Mouse (Mus musculus) CD4-positive, CD25-positive, alpha-beta regulatory T cell, adult 4 months (primary cell): ENCODE measurements around the gene Ptprg. TPM values are rescaled to one million over a fixed set of nuclear protein-coding genes. Genes with fewer than 3 reads are reported as not detected.
"Not testable (repeated sequence)": the region's sequence is repeated elsewhere in the genome, so short reads cannot be mapped to it uniquely, and the experiment has no call there.

ENCODE experiments used
- ATAC-seq: one replicate; pipeline ENCODE4 v1.8.0; 2017
- polyA plus RNA-seq, 2 experiments: library from polyadenylated mRNA; unstranded; fragments of 100-300 nt; shearing (Covaris generic); gene quantifications; one replicate each; pipeline ENCODE4 v1.2.1; 2017

Gene Ptprg
- polyA plus RNA-seq, 2 experiments from 2014 or later = not detected

DNA sequence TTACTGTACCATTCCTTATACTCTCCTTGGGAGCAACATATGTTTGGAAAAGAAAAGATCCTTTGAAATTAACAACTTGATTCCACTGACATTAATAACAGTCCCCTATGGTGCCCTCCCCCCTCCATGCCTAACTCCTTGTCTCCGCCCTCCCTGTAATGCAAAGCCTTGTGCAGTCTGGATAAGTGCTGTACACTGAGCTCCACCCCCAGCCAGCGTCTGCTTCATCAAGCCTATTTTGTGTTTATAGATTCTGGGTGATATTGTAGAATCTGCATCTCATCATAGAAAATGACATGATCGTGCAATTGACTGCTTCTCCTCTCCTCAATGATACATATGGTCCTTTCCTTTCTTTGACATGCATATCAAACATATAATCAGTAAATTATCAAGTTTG lies 337.6 kb downstream of the Ptprg start:
- ATAC-seq = no peak

DNA sequence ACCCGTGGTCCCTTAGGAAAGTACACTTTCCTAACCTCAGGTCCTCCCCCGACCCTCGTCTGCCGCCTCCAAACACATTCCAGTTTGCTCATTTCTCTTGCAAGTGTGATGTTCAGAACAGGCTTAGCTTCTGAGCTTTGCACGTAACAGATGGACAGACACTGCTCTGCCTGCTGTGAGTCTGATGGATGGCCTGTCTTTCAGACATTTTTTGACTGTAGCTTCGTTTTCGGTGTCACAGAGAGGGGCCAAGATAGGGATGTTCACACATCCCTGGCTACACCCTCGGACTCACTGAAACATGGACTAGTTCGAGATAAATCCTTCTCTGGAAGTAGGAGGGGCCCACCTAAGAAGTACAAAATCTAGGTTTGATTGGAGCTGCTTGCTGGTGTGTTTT lies 339.3 kb downstream of the Ptprg start:
- ATAC-seq = no peak

DNA sequence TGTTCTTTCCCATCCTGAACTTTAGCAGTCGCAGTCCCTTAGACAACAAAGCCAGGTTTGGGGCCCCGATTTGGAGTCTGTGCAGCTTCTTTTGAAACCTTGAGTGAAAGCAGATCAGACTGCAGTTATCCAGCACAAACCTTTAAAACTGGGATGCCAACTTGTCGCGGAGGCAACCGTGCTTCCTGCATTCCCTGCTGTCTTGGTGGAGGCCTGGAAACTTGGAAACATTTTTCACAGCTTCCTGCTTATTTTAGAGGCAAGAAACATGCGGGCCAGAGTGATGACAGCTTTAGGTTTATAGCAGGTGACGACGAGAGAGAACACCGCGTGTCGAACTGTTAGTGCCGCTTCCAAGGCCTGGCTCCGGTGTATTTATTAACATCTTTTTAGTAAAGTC lies 342.2 kb downstream of the Ptprg start:
- ATAC-seq = no peak

DNA sequence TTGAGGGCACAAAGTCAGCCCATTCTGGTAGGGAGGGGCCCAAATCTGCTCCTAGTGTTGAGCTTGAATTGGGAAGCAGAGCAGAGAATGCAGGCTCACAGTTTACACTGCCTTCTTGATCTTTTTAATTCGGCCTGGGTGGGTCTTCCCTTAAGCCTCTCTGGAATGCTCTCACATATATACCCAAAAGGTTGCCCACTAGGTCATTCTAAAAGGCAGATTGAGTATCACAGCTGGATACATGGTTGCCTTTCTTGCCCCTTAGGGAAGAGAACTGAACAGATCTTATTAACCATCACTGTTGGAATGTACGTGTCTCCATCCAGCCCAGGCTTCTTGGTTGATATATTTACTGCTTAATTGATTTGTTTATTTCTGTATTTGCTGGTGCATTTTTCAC lies 349.5 kb downstream of the Ptprg start:
- ATAC-seq = no peak

DNA sequence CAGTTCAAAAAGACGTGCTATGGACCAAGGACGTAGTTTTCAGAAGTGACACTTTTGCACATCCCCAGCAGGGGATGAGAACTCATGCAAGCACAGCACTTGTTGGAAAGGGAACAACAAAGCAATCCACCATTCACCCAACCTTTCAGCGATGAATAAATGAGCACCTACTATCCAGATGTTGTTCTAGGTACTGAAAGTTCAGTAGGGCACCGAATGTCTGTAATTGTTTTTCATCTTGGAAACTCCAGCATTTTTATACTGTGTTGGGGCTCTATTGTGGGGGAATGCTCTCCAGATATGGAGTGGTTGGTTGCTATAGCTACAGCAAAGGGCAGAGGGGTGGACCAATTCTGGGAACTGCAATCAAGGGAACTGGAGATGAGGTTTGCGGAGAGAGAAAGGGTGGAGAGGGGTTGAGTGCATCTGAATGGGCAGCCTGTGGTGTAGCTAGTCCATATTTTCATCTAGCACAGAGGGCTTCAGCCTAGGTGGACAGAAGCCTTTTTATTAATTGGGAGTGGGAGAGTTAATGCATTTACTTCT lies 352.9 kb downstream of the Ptprg start:
- ATAC-seq = no peak

DNA sequence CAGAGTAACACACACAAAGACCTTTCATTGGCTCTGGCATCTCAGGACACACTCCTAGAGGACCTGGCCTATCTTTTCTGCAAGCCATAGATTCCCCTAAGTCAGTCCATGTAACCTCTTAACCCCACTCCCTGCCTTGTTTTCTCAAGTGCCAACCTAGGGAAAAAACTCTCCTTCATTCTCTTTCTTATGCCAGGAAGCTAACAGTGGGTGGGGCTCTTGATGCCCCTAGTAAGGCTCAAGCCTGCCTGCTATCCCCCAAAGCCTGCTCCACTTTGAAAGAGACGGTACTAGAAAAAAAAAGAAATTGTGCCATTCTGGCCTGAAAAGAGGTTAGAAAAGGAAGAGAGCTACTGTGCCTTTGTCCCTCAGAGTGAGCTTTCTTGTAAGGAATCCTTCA lies 358.9 kb downstream of the Ptprg start:
- ATAC-seq = no peak

DNA sequence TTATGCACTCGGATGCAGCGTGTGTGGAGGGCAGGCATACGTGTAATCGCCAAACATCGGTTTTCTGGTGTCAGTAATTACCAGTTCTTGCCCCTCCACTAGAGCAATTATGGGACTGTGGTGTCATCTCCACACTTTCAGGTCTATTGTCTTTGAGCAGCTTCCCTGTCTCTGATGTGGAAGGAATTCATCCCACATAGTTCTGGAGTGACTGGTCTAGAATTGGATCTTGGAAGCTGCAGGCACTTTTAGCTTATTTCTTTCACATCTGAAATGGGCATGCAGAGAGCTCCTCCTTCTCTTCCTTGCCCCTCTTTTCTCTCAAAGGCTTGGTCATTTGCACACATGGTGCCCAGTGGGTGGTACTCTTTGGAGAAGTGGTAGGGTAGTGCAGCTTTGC lies 363.9 kb downstream of the Ptprg start:
- ATAC-seq = no peak

DNA sequence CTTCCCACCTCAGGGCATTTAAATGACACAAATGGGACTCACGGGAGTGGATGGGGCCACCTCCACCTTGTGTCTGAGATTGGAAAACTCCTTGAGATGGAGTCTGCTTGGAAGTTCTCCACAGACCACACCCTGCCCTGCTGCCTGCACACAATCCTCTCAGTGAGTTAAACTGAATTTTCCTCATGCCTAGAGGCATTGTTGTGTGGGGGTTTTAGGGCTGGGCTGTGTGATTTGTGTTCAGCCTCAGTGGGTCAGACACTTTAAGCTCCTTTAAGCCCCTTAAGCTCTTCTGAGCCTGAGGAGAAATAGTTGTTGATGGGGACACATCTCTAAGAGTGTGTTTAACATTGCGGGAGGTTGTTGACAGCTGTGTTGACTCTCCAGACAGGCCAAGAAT lies 375.2 kb downstream of the Ptprg start:
- ATAC-seq = no peak

DNA sequence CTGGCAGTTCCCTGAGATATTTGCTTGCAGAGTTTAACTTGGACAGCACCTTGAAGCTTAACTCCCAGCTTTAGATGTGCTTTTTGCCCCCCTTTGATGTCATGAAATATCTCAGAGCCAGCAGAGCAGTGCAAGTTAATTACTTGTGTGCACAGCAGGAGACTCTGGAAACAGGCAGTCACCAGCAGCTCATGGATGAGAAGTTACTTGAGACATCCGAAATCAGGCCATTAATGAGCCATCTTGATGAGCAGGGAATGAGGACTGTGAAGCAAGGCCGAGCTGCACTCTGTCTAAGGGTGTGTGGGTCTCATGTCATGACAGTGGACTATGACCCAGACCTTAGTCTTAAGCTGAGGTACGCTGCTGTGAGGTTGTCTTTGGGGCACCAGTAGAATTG lies 379.2 kb downstream of the Ptprg start:
- ATAC-seq = no peak

DNA sequence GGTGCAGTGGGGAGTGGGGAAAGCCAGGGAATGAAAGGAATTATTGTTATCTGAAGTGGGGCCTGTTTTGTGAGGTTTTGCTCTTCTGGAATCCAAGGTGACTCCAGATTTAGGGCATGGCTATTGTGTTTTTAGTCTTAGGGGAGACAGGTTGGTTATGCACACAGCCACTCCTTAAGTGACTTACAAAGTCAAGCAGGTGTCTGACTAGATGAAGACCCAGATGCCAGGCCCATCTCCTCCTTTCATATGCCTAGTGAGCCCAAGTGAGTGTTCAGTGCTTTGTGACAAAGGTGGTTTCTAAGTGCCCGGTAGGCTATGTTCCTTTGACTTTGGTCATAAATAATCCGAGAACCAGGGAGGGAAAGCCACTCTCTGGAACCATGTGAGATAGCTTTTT lies 381.2 kb downstream of the Ptprg start:
- no peak for ATAC-seq

DNA sequence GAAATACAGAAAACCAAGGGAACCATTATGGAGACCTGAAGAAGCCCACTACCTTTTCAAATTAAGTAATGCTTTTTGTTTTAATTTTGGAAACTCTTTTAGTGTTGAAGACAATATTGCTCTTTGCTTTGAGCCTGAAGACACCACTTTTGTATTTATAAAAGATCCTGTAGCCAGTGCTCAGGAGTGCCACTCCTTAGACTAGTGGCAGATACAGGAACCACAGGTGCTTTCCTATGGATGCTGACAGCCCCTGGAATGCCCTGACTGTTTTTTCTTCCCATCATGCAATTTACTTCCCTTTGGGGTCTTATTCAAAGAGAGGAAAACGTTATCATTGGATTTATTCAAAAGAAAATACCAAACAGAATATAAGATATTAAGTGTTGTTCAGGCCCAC lies 381.9 kb downstream of the Ptprg start:
- no peak for ATAC-seq

DNA sequence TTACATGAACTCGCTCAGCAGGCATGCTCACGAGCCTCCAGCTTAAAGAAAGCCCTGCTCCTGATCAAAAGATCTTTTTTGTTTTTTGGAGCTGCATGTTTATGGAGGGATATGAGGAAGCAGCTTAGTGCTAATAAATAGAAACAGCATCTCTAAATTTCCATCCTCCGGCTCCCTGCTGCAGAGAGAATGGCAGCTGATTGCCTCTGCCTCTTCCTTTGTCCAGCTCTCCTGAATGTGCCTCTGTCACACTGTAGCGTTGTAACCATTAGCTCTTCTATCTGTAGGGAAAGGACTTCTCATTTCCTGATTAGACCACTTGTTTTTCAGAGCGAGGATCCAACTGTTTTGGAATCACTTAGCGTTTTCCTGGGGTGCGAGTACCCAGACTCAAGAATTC lies 382.4 kb downstream of the Ptprg start:
- no peak for ATAC-seq

DNA sequence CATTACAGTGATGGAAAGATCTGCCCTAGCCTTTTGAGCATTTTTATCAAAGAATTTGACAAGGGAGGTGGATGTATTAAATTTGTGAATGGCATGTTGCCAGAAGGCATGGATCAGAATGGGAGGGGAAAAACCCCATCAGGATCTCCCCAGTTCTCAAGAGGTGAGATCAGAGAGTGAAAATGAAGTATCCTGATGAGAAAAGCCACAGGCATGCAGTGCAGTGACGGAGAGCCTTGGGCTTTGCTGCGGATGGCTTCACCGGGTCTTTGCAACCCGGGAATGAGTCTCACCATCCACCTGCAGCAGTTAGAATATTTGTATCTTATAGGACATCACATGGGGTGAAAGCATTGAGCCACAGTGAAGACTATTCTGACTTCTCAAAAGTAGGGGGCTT lies 385.6 kb downstream of the Ptprg start:
- no peak for ATAC-seq

DNA sequence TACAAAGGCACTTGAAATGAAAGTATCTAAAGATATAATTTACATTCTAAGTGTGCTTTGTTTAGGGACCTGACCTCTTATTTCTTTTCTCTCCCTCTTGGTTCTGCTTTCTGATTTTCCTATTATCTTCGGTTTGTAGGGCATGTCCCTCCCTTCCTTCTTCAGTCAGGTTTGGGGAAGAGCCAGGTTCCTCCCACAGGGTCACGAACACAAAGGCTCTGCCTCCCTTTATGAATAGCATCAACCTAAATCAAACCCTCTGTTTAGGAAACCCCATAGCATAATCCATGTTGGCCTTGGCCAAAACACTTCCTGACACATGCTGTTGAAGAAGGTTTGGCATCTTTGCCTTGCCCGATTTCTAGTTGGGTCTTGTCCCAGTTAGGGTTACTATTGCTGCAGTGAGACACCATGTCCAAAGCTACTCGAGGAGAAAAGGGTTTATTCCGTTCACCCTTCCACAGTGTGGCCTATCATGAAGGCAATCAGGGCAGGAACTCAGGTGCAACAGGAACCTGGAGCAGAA lies 388.7 kb downstream of the Ptprg start:
- ATAC-seq = no peak

DNA sequence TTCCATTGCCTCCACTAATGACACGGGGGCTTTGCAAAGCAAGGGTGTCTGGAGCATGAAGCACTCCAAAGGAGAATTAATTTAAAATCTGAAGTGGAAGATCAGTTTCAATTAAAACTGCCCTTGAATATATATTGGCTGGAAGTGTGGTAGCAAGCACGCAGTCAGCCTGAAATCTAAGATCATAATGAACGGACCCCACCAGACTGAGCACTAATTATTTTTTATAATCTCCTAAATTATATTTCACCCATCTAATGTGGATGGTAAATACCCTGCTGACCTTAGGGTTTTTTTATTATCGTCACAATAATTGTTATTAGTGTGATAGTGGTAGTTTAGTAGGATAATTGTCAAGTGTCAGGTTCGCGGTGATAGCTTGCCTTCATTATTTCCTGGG lies 397.0 kb downstream of the Ptprg start:
- no peak for ATAC-seq

DNA sequence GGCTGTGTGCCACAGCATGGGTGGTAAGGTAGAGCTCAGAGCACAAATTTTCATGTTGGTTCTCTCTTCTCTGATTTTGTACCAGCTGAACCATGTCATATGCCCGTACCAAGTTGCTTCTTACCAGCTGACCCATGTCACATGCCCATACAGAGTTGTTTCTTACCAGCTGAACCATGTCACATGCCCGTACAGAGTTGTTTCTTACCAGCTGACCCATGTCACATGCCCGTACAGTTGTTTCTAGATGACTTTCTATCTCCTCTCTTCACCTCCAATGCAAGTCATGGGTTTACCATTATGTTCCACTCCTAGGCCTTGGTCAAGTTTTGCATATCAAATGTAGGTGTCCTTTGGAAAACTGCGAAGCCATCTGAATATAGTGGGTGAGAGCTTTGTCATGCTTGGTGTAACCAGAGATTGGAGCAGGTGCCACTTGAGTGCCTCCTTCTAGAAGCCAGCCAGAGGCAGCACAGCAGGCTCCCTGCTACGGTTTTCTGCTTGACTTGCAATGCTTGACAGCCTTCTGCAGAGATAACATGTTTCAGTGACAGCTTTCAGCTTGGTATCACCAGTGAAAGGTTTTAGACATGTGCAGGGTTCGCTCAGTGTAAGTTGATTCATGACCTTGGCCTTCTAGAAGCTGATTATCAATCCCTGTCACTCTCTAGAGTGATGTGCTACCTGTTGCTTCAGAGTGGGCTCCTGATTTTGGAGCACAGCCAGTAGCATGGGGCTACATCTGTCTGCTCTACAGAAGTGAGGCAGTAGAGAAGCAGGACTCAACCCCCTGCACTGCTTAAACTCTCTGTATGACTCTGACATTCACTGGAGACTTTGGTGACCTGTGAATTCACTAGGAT lies 401.9 kb downstream of the Ptprg start:
- no peak for ATAC-seq

DNA sequence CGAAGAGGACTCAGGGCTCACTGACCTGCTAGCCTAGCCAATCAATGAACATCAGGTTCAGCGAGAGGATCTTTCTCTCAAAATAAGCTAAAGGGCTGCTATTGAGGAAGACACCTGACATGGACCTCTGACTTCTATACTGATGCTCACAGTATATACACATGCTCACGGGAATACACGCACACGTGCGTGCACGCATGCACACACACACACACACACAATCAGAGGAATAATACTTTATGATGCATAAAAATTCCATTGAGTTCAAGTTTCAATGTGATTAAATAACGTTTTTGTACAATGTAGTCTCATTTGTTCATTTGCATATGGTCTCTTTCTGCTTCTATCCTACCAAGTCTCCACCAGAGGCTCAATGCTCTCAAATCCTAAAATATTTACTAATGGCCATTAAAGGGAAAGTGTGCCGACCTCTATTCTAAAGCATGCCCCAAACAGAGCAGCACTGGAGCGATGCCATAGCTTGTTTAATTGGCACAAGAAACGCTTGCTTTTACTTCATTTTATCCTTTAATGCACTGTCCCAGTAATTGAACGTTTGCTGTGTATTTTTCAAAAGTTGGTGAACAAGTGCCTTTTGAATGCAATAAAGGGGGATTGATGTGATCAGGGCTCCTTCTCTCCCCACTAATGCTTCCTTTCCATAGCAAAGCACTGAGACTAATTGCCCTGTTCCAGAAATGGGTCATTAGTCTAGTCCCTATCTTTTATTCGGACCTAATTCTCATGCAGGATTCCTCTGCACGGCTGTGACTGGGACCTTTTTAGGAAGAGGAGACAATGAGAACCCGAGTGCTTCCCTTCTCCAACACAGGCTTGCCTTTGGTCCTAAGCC lies 407.2 kb downstream of the Ptprg start:
- ATAC-seq = no peak

DNA sequence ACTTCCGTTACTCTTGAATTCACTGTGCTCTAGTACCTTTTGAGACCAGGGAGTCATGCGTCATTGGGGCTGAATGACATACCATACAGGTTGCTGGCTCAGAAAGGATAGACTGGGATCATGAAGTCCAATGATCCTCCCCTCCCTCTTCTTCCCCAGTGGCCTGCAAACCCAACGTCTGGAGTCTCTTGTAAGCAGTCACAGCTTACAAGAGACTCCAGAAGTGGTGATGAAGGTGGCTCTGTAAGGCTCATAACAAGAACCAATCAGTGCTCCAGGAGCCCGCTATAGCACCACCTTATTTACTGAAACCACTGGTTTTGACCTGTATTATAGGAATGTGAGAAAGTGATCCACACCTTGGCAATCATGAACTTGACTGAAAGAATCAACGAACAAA lies 408.8 kb downstream of the Ptprg start:
- no peak for ATAC-seq

DNA sequence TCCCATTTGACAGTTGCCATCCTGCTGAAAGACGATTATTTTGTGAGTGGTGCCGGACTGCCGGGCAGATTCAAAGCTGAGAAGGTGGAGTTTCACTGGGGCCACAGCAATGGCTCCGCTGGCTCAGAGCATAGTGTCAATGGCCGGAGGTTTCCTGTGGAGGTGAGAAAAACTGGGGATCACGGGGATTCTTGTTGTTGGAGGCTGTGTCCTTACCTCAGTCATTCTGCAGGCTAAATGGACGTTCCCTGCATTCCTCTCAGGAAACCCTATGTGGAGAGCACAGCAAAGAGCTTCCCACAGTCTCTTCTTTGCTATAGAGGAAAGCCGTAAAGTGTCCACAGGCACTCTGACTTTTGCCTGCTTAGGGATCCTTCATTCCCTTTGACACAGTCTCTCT lies 409.2 kb downstream of the Ptprg start:
- no peak for ATAC-seq

DNA sequence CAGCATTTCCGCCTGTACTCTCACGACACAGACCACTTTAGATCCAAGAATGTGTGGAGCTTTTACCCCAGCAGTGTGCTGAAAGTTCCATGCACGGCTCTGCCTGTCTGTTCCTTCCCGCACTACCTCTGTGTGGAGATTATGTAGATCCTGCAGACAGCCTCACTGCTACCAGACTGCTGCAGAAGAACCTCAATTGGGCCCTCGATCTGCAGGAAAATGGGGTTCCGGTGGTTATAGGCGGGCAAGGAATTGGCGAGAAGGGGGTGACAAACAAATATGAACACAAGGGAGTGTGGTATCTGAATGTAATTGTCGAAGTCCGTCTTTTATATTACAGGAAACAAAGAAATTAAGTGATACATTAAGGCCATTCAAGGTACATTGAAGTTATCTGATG lies 410.5 kb downstream of the Ptprg start:
- no peak for ATAC-seq

DNA sequence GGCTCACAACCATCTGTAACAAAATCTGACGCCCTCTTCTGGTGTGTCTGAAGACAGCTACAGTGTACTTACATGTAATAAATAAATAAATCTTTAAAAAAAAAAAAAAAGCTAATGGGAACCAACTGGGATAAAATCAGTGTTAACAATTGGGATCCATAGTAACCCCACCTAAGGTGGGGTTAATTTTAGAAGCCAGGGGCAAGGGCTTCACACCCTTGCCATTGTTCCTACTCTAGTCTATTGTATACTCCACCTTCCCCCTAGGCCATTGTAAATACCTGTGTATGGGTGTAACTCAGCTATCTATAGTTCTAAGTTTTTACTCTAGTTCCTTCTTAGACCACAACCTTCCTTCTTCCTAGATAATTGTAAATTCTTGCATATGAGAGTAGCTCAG lies 411.0 kb downstream of the Ptprg start:
- ATAC-seq = not testable (repeated sequence)

DNA sequence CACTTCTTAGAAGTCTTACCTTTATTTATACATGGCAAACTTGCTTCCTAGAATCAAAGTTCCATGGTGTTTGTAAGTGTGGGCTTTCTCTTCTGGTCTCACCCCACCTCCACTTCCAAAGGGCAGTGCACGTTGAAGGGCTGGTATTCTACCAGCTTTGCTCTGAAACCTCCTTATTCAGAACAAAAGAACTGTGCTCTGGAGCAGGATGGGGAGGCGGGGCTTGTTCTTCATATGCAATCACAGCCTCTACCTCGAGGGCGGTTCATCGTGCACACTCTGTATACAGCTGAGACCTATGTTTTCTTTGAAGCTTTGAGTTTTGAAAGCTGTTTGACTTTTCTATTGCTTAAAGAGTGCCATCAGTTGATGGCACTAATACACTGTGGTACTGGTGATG lies 412.5 kb downstream of the Ptprg start:
- no peak for ATAC-seq

DNA sequence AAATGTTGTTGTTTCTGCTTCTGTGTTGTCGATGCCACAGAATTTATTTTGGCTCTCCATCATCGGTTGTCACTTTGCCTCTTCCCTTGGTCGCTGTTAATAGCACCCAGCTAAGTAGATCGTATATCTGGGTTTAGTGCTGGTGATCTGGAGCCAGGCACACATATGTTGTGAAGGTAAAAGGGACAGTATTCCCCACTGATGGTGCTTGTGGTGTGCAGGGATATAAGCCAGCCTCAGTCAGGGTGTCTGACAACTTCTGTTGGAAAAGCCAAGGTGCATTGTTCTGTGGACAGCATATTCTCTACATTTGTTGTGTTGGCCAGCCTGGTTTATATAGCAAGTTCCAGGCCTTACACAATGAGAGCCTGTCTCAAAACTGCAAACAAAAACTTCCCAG lies 428.4 kb downstream of the Ptprg start:
- no peak for ATAC-seq

DNA sequence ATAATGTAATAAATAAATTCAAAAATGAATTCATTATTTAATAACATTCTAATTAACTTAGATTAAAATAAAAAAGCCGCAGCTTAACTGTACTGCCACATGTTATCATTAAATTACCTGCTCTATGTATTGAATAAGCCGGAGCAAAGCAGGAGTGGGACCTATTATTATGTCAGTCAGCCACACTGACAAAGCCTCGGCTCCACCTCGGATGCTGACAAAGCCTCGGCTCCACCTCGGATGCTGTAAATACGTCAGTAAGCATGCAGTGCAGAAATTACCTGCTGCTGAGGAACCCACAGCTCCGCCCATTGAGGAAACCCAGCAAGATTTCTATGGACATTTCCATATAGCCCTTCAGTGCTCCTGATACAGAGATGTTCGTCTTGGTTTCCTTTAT lies 429.7 kb downstream of the Ptprg start:
- ATAC-seq = no peak
